Mouse (Mus musculus) lung, embryonic 14.5 days (tissue): ENCODE data around the gene Ect2l. TPM values are rescaled to one million over a fixed set of nuclear protein-coding genes. Genes with fewer than 3 reads are reported as not detected.

Source experiments
- ATAC-seq: fragments of 200-750 bp; cut with Nextera tagmentation; 2 replicates; pipeline ENCODE4 v1.8.0; 2017; ENCODE audit warnings: mild to moderate bottlenecking, moderate TSS enrichment, moderate library complexity; ENCODE audit not compliant: insufficient read depth
- DNase-seq: peaks from one replicate; pipeline ENCODE4 v3.0.0-alpha.2; 2015
- H3K27ac ChIP-seq: fragments of 300-500 bp; sonication (generic); 2 replicates; pipeline ENCODE4 v1.5.1; 2014; ENCODE audit warnings: low read depth, mild to moderate bottlenecking, moderate library complexity
- H3K27me3 ChIP-seq: fragments of 300-500 bp; sonication (generic); 2 replicates; pipeline ENCODE4 v1.6.1; 2014; ENCODE audit warnings: low read length, control low read depth; ENCODE audit not compliant: insufficient read depth
- H3K36me3 ChIP-seq: fragments of 300-500 bp; sonication (generic); 2 replicates; pipeline ENCODE4 v1.6.1; 2014; ENCODE audit warnings: control low read depth; ENCODE audit not compliant: insufficient read depth
- H3K4me1 ChIP-seq: fragments of 300-500 bp; sonication (generic); 2 replicates; pipeline ENCODE4 v1.6.1; 2014; ENCODE audit warnings: antibody characterized with exemption, control low read depth; ENCODE audit not compliant: insufficient read depth
- H3K4me2 ChIP-seq: fragments of 300-500 bp; sonication (generic); 2 replicates; pipeline ENCODE4 v1.6.1; 2014; ENCODE audit warnings: mild to moderate bottlenecking
- H3K4me3 ChIP-seq: fragments of 300-500 bp; sonication (generic); 2 replicates; pipeline ENCODE4 v1.5.1; 2014; ENCODE audit warnings: low read depth, low read length
- H3K9ac ChIP-seq: fragments of 300-500 bp; sonication (generic); 2 replicates; pipeline ENCODE4 v1.6.1; 2014
- H3K9me3 ChIP-seq: fragments of 300-500 bp; sonication (generic); 2 replicates; pipeline ENCODE4 v1.6.1; 2016; ENCODE audit warnings: low read depth, low read length, control low read depth
- CTCF ChIP-seq: IDR thresholded peaks from 2 replicates; pipeline ENCODE4 v1.5.1; 2016; ENCODE audit warnings: antibody characterized with exemption, low read depth
- WGBS: fragments of 180-500 bp; shearing (Covaris S2); extraction: QIAGEN DNeasy Blood & Tissue Kit; methylation state at CpG from one replicate; pipeline ENCODE4 v1.1.7; 2014; 5-methylcytosine and 5-hydroxymethylcytosine counted together
- polyA plus RNA-seq: library from polyadenylated mRNA; unstranded; fragments of >200 nt; fragmentation: Nextera tagmentation; extraction: Ambion mirVana; gene quantifications from 2 replicates; pipeline ENCODE4 v1.2.1, GENCODE M21; 2014

Gene Ect2l
- polyA plus RNA-seq, 1 experiment from 2014 or later, result not detected

GRCm38 (mm10) chr10:18191706-18192105 lies 19.0 kb downstream of the Ect2l start:
- ATAC-seq (no peak), DNase-seq (peak; percentile 26)
- H3K9me3 ChIP-seq, result no peaks in the 10 kb centered on the region
- no peaks in the 10 kb centered on the region for H3K4me1 ChIP-seq
- 38% methylated on average over 8 of the region's 8 CpGs for WGBS
- H3K4me3 ChIP-seq, result no peak overlapping the region
- no peaks in the 10 kb centered on the region for H3K36me3 ChIP-seq
- H3K27me3 ChIP-seq, result no peaks in the 10 kb centered on the region
- no peak overlapping the region for H3K9ac ChIP-seq
- H3K4me2 ChIP-seq, result no peak overlapping the region
- TF ChIP-seq CTCF, result no peak
- no peak overlapping the region for H3K27ac ChIP-seq

GRCm38 (mm10) chr10:18189498-18189897 lies 21.2 kb downstream of the Ect2l start:
- H3K4me3 ChIP-seq, result no peak overlapping the region
- no peak for TF ChIP-seq CTCF
- DNase-seq (no peak), ATAC-seq (no peak)
- no peaks in the 10 kb centered on the region for H3K27me3 ChIP-seq
- no peaks in the 10 kb centered on the region for H3K4me1 ChIP-seq
- H3K27ac ChIP-seq, result no peak overlapping the region
- H3K4me2 ChIP-seq, result no peak overlapping the region
- no peaks in the 10 kb centered on the region for H3K9me3 ChIP-seq
- H3K36me3 ChIP-seq, result no peaks in the 10 kb centered on the region
- H3K9ac ChIP-seq, result no peak overlapping the region
- WGBS, result 75% methylated on average over 4 of the region's 4 CpGs

DNA sequence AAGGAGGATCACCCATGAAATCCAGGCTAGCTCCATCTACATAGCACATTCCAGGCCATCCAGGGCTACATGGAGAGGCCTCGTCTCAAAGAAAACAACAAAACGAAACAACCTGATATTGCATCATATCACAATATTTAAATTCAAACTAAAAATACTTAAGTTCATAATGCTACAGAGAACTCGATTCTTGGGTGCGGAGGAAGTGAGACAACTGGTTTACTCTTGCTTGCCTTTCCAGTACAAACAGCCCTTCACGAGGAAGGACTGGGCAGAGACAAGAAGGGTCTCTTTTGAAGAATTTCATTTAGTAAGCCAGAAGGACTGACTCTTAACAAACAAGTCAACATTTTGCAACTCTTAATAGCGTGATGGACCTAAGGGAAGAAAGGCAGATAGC lies 22.1 kb downstream of the Ect2l start:
- Histone ChIP-seq H3K27ac (no peak overlapping the region), H3K27me3 (no peaks in the 10 kb centered on the region), H3K4me3 (no peak overlapping the region), H3K9me3 (no peaks in the 10 kb centered on the region), H3K4me2 (no peak overlapping the region), H3K4me1 (no peaks in the 10 kb centered on the region), H3K9ac (no peak overlapping the region), H3K36me3 (no peaks in the 10 kb centered on the region)
- ATAC-seq (no peak), DNase-seq (no peak)
- 60% methylated on average over 6 of the region's 6 CpGs for WGBS
- TF ChIP-seq CTCF, result no peak

GRCm38 (mm10) chr10:18182246-18182645 lies 28.4 kb downstream of the Ect2l start:
- Histone ChIP-seq H3K27ac (no peak overlapping the region), H3K4me2 (no peak overlapping the region), H3K4me3 (no peak overlapping the region), H3K9ac (no peak overlapping the region), H3K9me3 (no peaks in the 10 kb centered on the region), H3K36me3 (no peaks in the 10 kb centered on the region), H3K27me3 (no peaks in the 10 kb centered on the region), H3K4me1 (no peaks in the 10 kb centered on the region)
- no peak for TF ChIP-seq CTCF
- 68% methylated on average over 5 of the region's 5 CpGs for WGBS
- no peak for ATAC-seq
- no peak for DNase-seq

- DNase-seq (peak; percentile 26), ATAC-seq (peak; percentile 66; the same call in 1 of the 2 replicates)
- H3K9me3 ChIP-seq, result no peaks in the 10 kb centered on the region
- H3K27ac ChIP-seq, result no peak overlapping the region
- no peaks in the 10 kb centered on the region for H3K4me1 ChIP-seq
- H3K9ac ChIP-seq, result no peak overlapping the region
- no peak overlapping the region for H3K4me2 ChIP-seq
- 14% methylated on average over 2 of the region's 2 CpGs for WGBS
- no peaks in the 10 kb centered on the region for H3K36me3 ChIP-seq
- no peaks in the 10 kb centered on the region for H3K27me3 ChIP-seq
- no peak overlapping the region for H3K4me3 ChIP-seq
- no peak for TF ChIP-seq CTCF
Measured at GRCm38 (mm10) chr10:18177304-18177703, 33.4 kb downstream of the Ect2l start.

- H3K4me1 ChIP-seq, result no peaks in the 10 kb centered on the region
- WGBS, result 85% methylated on average over 7 of the region's 7 CpGs
- no peaks in the 10 kb centered on the region for H3K9me3 ChIP-seq
- no peak overlapping the region for H3K4me3 ChIP-seq
- no peak overlapping the region for H3K9ac ChIP-seq
- no peak for ATAC-seq
- DNase-seq, result no peak
- H3K4me2 ChIP-seq, result no peak overlapping the region
- no peaks in the 10 kb centered on the region for H3K27me3 ChIP-seq
- no peak overlapping the region for H3K27ac ChIP-seq
- no peaks in the 10 kb centered on the region for H3K36me3 ChIP-seq
- no peak for TF ChIP-seq CTCF
Measured at GRCm38 (mm10) chr10:18176722-18177121, 34.0 kb downstream of the Ect2l start.

GRCm38 (mm10) chr10:18175087-18175486 lies 35.6 kb downstream of the Ect2l start:
- no peak overlapping the region for H3K4me2 ChIP-seq

GRCm38 (mm10) chr10:18162435-18162971 lies 48.2 kb downstream of the Ect2l start:
- no peak overlapping the region for H3K9ac ChIP-seq
- TF ChIP-seq CTCF, result no peak
- WGBS, result 71% methylated on average over 7 of the region's 7 CpGs
- H3K4me2 ChIP-seq, result no peak overlapping the region
- no peak overlapping the region for H3K4me3 ChIP-seq
- no peaks in the 10 kb centered on the region for H3K36me3 ChIP-seq
- no peak for ATAC-seq
- H3K27ac ChIP-seq, result no peak overlapping the region
- H3K27me3 ChIP-seq, result no peaks in the 10 kb centered on the region
- H3K9me3 ChIP-seq, result no peaks in the 10 kb centered on the region
- DNase-seq, result no peak
- H3K4me1 ChIP-seq, result no peaks in the 10 kb centered on the region

More at GRCm38 (mm10) chr10:18175087-18175486, 35.6 kb downstream of the Ect2l start:
- 84% methylated on average over 6 of the region's 6 CpGs for WGBS
- no peak overlapping the region for H3K27ac ChIP-seq
- no peaks in the 10 kb centered on the region for H3K4me1 ChIP-seq
- H3K9ac ChIP-seq, result no peak overlapping the region
- ATAC-seq (no peak), DNase-seq (no peak)
- no peaks in the 10 kb centered on the region for H3K9me3 ChIP-seq
- H3K36me3 ChIP-seq, result no peaks in the 10 kb centered on the region
- no peaks in the 10 kb centered on the region for H3K27me3 ChIP-seq
- no peak overlapping the region for H3K4me3 ChIP-seq
- no peak for TF ChIP-seq CTCF
